In the genomic region with DNA sequence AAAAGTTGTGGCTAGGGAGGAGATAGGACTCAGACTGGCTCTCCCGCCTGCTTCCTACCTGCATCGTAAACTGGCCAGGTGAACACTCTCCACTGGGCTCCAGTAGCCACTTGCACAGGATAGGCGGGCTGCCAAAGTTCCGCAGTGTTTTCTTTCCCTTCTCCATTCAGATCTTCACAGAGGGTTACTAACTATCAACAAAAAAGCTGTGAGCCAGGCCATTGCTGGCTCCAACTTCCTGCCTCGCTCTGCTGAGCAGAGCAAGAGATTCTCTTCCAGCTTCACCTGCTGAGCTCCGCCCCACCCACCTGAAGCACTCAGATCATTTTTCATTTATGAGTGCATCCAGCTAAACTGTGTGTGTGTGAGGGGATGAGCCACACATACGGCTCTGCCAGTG, we compare ENCODE assay signal across 10 mouse cellular contexts.
DNase-seq lines count a peak whose midpoint lies in the region; ATAC-seq lines count a peak whose summit lies in the region.
"Had no signal": no experiment of that assay in that cellular context is flagged by ENCODE, and none has a peak within 500 bp of the region (broad histone marks: within the 10 kb centered on the region; RNA-seq: fewer than 3 reads in every experiment).

No protein-coding gene starts in this region.

- no peak overlapping the region for H3K9ac ChIP-seq in heart, embryonic 11.5 days (ENCODE audit: low read depth, low read length)
- no peak overlapping the region for H3K9ac ChIP-seq in embryonic facial prominence, embryonic 15.5 days
- no peak overlapping the region for H3K9ac ChIP-seq in midbrain, embryonic 14.5 days (replicated peaks; ENCODE audit: low read length)
- H3K9ac ChIP-seq: neural tube, embryonic 13.5 days had no signal

- H3K4me2 ChIP-seq in heart, embryonic 11.5 days: no peak overlapping the region
- peak overlapping the region; percentile 2; the same call in 1 of the 2 replicates for H3K4me2 ChIP-seq in embryonic facial prominence, embryonic 15.5 days (replicated peaks)
- H3K4me2 ChIP-seq in midbrain, embryonic 14.5 days (ENCODE audit: low read length): no peak overlapping the region
- H3K4me2 ChIP-seq: neural tube, embryonic 13.5 days had no signal

- no peak overlapping the region for H3K27ac ChIP-seq in heart, embryonic 11.5 days (ENCODE audit: low read depth, low read length)
- peak overlapping the region; percentile 70 for H3K27ac ChIP-seq in embryonic facial prominence, embryonic 15.5 days (replicated peaks)
- no peak overlapping the region for H3K27ac ChIP-seq in midbrain, embryonic 14.5 days (replicated peaks; ENCODE audit: low read depth, low read length)
- H3K27ac ChIP-seq: hindbrain, postnatal 0 days; neural tube, embryonic 13.5 days had no signal

- H3K27me3 ChIP-seq in heart, embryonic 11.5 days (ENCODE audit: control insufficient read depth, insufficient read depth, low read length): no peaks in the 10 kb centered on the region
- no peaks in the 10 kb centered on the region for H3K27me3 ChIP-seq in embryonic facial prominence, embryonic 15.5 days
- no peaks in the 10 kb centered on the region for H3K27me3 ChIP-seq in midbrain, embryonic 14.5 days (ENCODE audit: control insufficient read depth, insufficient read depth, low read length)
- H3K27me3 ChIP-seq: neural tube, embryonic 13.5 days had no signal

- H3K9me3 ChIP-seq in heart, embryonic 11.5 days (replicated peaks; ENCODE audit: control insufficient read depth, low read length): no peaks in the 10 kb centered on the region
- H3K9me3 ChIP-seq in embryonic facial prominence, embryonic 15.5 days (replicated peaks): no peaks in the 10 kb centered on the region
- H3K9me3 ChIP-seq in midbrain, embryonic 14.5 days (ENCODE audit: control insufficient read depth, low read length): no peaks in the 10 kb centered on the region
- H3K9me3 ChIP-seq: neural tube, embryonic 13.5 days had no signal

- no peak overlapping the region for H3K4me3 ChIP-seq in heart, embryonic 11.5 days (ENCODE audit: low read depth, low read length)
- H3K4me3 ChIP-seq in embryonic facial prominence, embryonic 15.5 days (replicated peaks): no peak overlapping the region
- no peak overlapping the region for H3K4me3 ChIP-seq in midbrain, embryonic 14.5 days (replicated peaks; ENCODE audit: low read depth, low read length)
- H3K4me3 ChIP-seq: neural tube, embryonic 13.5 days had no signal

- peak; percentile 22 to 46 for DNase-seq in heart, adult 18-20 months
- peak; percentile 45 for DNase-seq in kidney, postnatal 14 days
- DNase-seq in ovary, adult 18-20 months (ENCODE audit: low spot score): peak; percentile 60
- no peak for DNase-seq in midbrain, embryonic 14.5 days
- no peak for DNase-seq in liver

- no peaks in the 10 kb centered on the region for H3K36me3 ChIP-seq in heart, embryonic 11.5 days (ENCODE audit: control insufficient read depth, insufficient read depth, low read length)
- H3K36me3 ChIP-seq in embryonic facial prominence, embryonic 15.5 days: no peaks in the 10 kb centered on the region
- no peaks in the 10 kb centered on the region for H3K36me3 ChIP-seq in midbrain, embryonic 14.5 days (ENCODE audit: control insufficient read depth, insufficient read depth, low read length)
- H3K36me3 ChIP-seq: neural tube, embryonic 13.5 days had no signal

- no peak for ATAC-seq in heart, embryonic 11.5 days (replicated peaks; ENCODE audit: insufficient number of reproducible peaks, low FRiP score, low TSS enrichment)
- ATAC-seq in embryonic facial prominence, embryonic 15.5 days (ENCODE audit: insufficient number of reproducible peaks, low FRiP score, low TSS enrichment, low read depth): 0 out of 2 replicates have a peak, but pooled peaks have one; percentile 12
- ATAC-seq in midbrain, embryonic 14.5 days (ENCODE audit: low FRiP score, low TSS enrichment): no peak
- no peak for ATAC-seq in megakaryocyte progenitor cell, adult 5-6 weeks (replicated peaks; ENCODE audit: poor library complexity)
- ATAC-seq: hindbrain, postnatal 0 days had no signal

- H3K4me1 ChIP-seq in heart, embryonic 11.5 days (ENCODE audit: control insufficient read depth, insufficient read depth, low read length): peaks cover 5% of the 10 kb centered on the region; the same call in 1 of the 2 replicates
- peaks cover 15% of the 10 kb centered on the region for H3K4me1 ChIP-seq in embryonic facial prominence, embryonic 15.5 days
- H3K4me1 ChIP-seq in midbrain, embryonic 14.5 days (ENCODE audit: control insufficient read depth, insufficient read depth, low read length): peaks cover 8% of the 10 kb centered on the region; the same call in 1 of the 2 replicates

- WGBS in heart, embryonic 11.5 days (ENCODE audit: insufficient replicate concordance): 61% methylated on average over 7 of the region's 7 CpGs
- WGBS in embryonic facial prominence, embryonic 15.5 days: 52% methylated on average over 7 of the region's 7 CpGs
- WGBS in midbrain, embryonic 14.5 days: 64% methylated on average over 7 of the region's 7 CpGs

Comparison
In these comparisons a context has a peak if more than half of its experiments do, and no peak if none do; other contexts are left out.
1. DNase-seq: peak in heart, adult 18-20 months (2 of 2), kidney, postnatal 14 days (single experiment) and ovary, adult 18-20 months (single experiment); none in midbrain, embryonic 14.5 days (single experiment) and liver (single experiment).